Mouse (Mus musculus) MEL (cell line): Measurements from ENCODE around the gene Gstp1.

Source experiments
- CTCF ChIP-seq, 3 experiments: IDR thresholded peaks in 2 of 3; conservative IDR thresholded peaks in 1 of 3; 2 replicates each; pipeline ENCODE4 v1.5.1; 2011 to 2012; ENCODE audit warnings: low read length in 3 of 3, low read depth in 2 of 3, mild to moderate bottlenecking in 2 of 3, improper control_type of control experiment in 1 of 3, inconsistent platforms in 1 of 3, mixed read lengths in 1 of 3, moderate library complexity in 1 of 3; ENCODE audit not compliant: control insufficient read depth in 1 of 3, insufficient read depth in 1 of 3, poor library complexity in 1 of 3, severe bottlenecking in 1 of 3
- TAL1 ChIP-seq: IDR thresholded peaks from 2 replicates; pipeline ENCODE4 v1.6.1; 2012; ENCODE audit warnings: mild to moderate bottlenecking, inconsistent platforms, low read length, moderate library complexity, mixed read lengths
- ZNF384 ChIP-seq: IDR thresholded peaks from 2 replicates; pipeline ENCODE4 v1.6.1; 2012; ENCODE audit warnings: low read depth, mild to moderate bottlenecking, inconsistent platforms, low read length, improper control_type of control experiment

- no peak for TF ChIP-seq TAL1
- TF ChIP-seq ZNF384: no peak
- TF ChIP-seq CTCF (IDR thresholded peaks at IDR 0.05 in 2 of 3, conservative IDR thresholded peaks at IDR 0.05 in 1 of 3; ENCODE audit: control insufficient read depth in 1 of 3, insufficient read depth in 1 of 3, low read depth in 2 of 3, low read length in 3 of 3, poor library complexity in 1 of 3, severe bottlenecking in 1 of 3): no peak
Observed at GRCm38 (mm10) chr19:4075531-4075930, 37.7 kb upstream of the Gstp1 start.
